Mouse (Mus musculus): ENCODE measurements around the gene Mast4. TPM values are rescaled to one million over a fixed set of nuclear protein-coding genes. Genes with fewer than 3 reads are reported as not detected.
A peak's percentile ranks its signal among the peaks of the same experiment; 100 is the strongest.

The Mast4 gene
- polyA plus RNA-seq, 1 experiment: 2.8 TPM

GRCm38 (mm10) chr13:102912867-102913266, 421.4 kb downstream of the Mast4 start:
- no peak for DNase-seq (ENCODE audit: low read depth, low spot score)
- 93% methylated on average over 12 of the region's 12 CpGs for WGBS

- WGBS: 86% methylated on average over 5 of the region's 5 CpGs
- DNase-seq (ENCODE audit: low read depth, low spot score): no peak
Measured at GRCm38 (mm10) chr13:102909654-102910418, 424.5 kb downstream of the Mast4 start.

- WGBS: 3% methylated on average over 9 of the region's 9 CpGs
- no peak for DNase-seq (ENCODE audit: low read depth, low spot score)
Measured at GRCm38 (mm10) chr13:102906661-102907009, 427.7 kb downstream of the Mast4 start.

GRCm38 (mm10) chr13:102906004-102906660, 428.2 kb downstream of the Mast4 start:
- peak; percentile 82 for DNase-seq (ENCODE audit: low read depth, low spot score)
- WGBS: under 1% methylated on average over 16 of the region's 16 CpGs

GRCm38 (mm10) chr13:102905361-102905950, 428.8 kb downstream of the Mast4 start:
- WGBS: 3% methylated on average over 16 of the region's 16 CpGs
- DNase-seq (ENCODE audit: low read depth, low spot score): no peak

- 34% methylated on average over 4 of the region's 4 CpGs for WGBS
- DNase-seq (ENCODE audit: low read depth, low spot score): no peak
Measured at GRCm38 (mm10) chr13:102903689-102904088, 430.6 kb downstream of the Mast4 start.

GRCm38 (mm10) chr13:102902123-102902522, 432.2 kb downstream of the Mast4 start:
- 94% methylated on average over 7 of the region's 7 CpGs for WGBS

GRCm38 (mm10) chr13:102900531-102900930, 433.8 kb downstream of the Mast4 start:
- 71% methylated on average over 8 of the region's 8 CpGs for WGBS
- DNase-seq (ENCODE audit: low read depth, low spot score): no peak

More at GRCm38 (mm10) chr13:102902123-102902522, 432.2 kb downstream of the Mast4 start:
- no peak for DNase-seq (ENCODE audit: low read depth, low spot score)

GRCm38 (mm10) chr13:102900083-102900420, 434.2 kb downstream of the Mast4 start:
- WGBS: 53% methylated on average over 2 of the region's 2 CpGs
- no peak for DNase-seq (ENCODE audit: low read depth, low spot score)

GRCm38 (mm10) chr13:102899253-102900082, 434.8 kb downstream of the Mast4 start:
- 38% methylated on average over 8 of the region's 9 CpGs for WGBS

GRCm38 (mm10) chr13:102898374-102899131, 435.7 kb downstream of the Mast4 start:
- DNase-seq (ENCODE audit: low read depth, low spot score): no peak
- WGBS: 18% methylated on average over 15 of the region's 15 CpGs

More at GRCm38 (mm10) chr13:102899253-102900082, 434.8 kb downstream of the Mast4 start:
- DNase-seq (ENCODE audit: low read depth, low spot score): no peak

- DNase-seq (ENCODE audit: low read depth, low spot score): no peak
Measured at GRCm38 (mm10) chr13:102896322-102896721, 438.0 kb downstream of the Mast4 start.

GRCm38 (mm10) chr13:102895894-102896293, 438.4 kb downstream of the Mast4 start:
- WGBS: 33% methylated on average over 6 of the region's 6 CpGs

GRCm38 (mm10) chr13:102894287-102895234, 439.7 kb downstream of the Mast4 start:
- WGBS: 16% methylated on average over 15 of the region's 15 CpGs
- no peak for DNase-seq (ENCODE audit: low read depth, low spot score)

More at GRCm38 (mm10) chr13:102895894-102896293, 438.4 kb downstream of the Mast4 start:
- no peak for DNase-seq (ENCODE audit: low read depth, low spot score)

GRCm38 (mm10) chr13:102892783-102893182, 441.5 kb downstream of the Mast4 start:
- WGBS: 83% methylated on average over 3 of the region's 3 CpGs
- DNase-seq (ENCODE audit: low read depth, low spot score): no peak

GRCm38 (mm10) chr13:102889989-102890388, 444.3 kb downstream of the Mast4 start:
- WGBS: 38% methylated on average over 10 of the region's 10 CpGs
- no peak for DNase-seq (ENCODE audit: low read depth, low spot score)

- WGBS: 60% methylated on average over 13 of the region's 13 CpGs
- DNase-seq (ENCODE audit: low read depth, low spot score): no peak
Measured at GRCm38 (mm10) chr13:102889537-102889936, 444.8 kb downstream of the Mast4 start.

GRCm38 (mm10) chr13:102888895-102889490, 445.3 kb downstream of the Mast4 start:
- 77% methylated on average over 15 of the region's 15 CpGs for WGBS
- DNase-seq (ENCODE audit: low read depth, low spot score): no peak

Measured in large intestine, adult 2 months (tissue).